In the genomic region with DNA sequence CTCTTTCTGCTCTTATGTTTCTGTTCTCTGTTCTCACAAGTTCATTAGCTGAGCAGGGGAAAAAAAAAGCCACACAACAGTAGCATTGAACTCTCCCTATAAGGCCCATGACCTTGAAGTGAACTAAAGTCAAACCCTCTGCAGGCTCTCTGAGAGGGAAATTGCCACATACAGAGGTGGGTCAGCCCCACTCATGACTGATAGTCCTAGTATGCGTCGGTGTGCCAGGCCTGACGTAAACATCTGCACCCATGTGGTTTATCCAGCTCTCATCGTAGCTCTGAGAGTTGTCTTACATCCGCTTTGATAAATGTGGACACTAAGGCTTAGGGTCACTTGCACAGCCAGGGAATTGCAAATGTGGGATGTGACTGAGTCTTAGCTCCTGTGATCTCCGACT, we compare ENCODE assay signal across 25 mouse cellular contexts.
"Had no signal": no experiment of that assay in that cellular context is flagged by ENCODE, and none has a peak within 500 bp of the region (broad histone marks: within the 10 kb centered on the region; RNA-seq: fewer than 3 reads in every experiment).

No protein-coding gene starts in this region.

- ATAC-seq: forebrain, embryonic 16.5 days; hindbrain, embryonic 16.5 days; inflammation-experienced regulatory T-cells, adult 6 months; intestine, embryonic 16.5 days; liver, embryonic 12.5 days had no signal

- H3K4me2 ChIP-seq: heart, embryonic 12.5 days; hindbrain, embryonic 12.5 days; hindbrain, embryonic 14.5 days; limb, embryonic 13.5 days; limb, embryonic 15.5 days; liver, embryonic 12.5 days had no signal

- H3K9ac ChIP-seq: heart, embryonic 12.5 days; hindbrain, embryonic 12.5 days; hindbrain, embryonic 14.5 days; limb, embryonic 13.5 days; limb, embryonic 15.5 days; liver, embryonic 12.5 days had no signal

- H3K27me3 ChIP-seq: heart, embryonic 12.5 days; hindbrain, embryonic 12.5 days; limb, embryonic 13.5 days; limb, embryonic 15.5 days; liver, embryonic 12.5 days had no signal

- H3K27ac ChIP-seq: gastrocnemius, adult 2 months; heart, adult 2 months; hindbrain, embryonic 10.5 days; hindbrain, embryonic 12.5 days; hindbrain, embryonic 14.5 days; kidney, postnatal 0 days; limb, embryonic 13.5 days; limb, embryonic 15.5 days; liver, embryonic 12.5 days had no signal

- H3K4me3 ChIP-seq: gastrocnemius, adult 2 months; heart, adult 2 months; heart, embryonic 12.5 days; hindbrain, embryonic 10.5 days; hindbrain, embryonic 12.5 days; limb, embryonic 13.5 days; limb, embryonic 15.5 days; liver, embryonic 12.5 days had no signal

- DNase-seq: gastrocnemius, adult 2 months; gastrocnemius, postnatal 10 days; gastrocnemius, postnatal 25 days; heart, adult 2 months; heart, postnatal 10 days; heart, postnatal 4 days; kidney, adult 18-20 months; kidney, adult 8-10 months; kidney, postnatal 14 days; kidney, postnatal 36 days; layer of hippocampus, adult 9-11 months; layer of hippocampus, postnatal 36 days; left cerebral cortex, postnatal 4 days had no signal

- H3K9me3 ChIP-seq: heart, embryonic 12.5 days; hindbrain, embryonic 10.5 days; hindbrain, embryonic 12.5 days; limb, embryonic 13.5 days; limb, embryonic 15.5 days; liver, embryonic 12.5 days had no signal

- H3K4me1 ChIP-seq: heart, embryonic 12.5 days; liver, embryonic 12.5 days had no signal

- H3K36me3 ChIP-seq: heart, embryonic 12.5 days; hindbrain, embryonic 10.5 days; hindbrain, embryonic 12.5 days; limb, embryonic 13.5 days; limb, embryonic 15.5 days; liver, embryonic 12.5 days had no signal
